Mouse (Mus musculus) liver (tissue): ENCODE measurements around the gene Sec16a.

Experiments used
- DNase-seq: peaks from one replicate; pipeline ENCODE4 v3.0.0-alpha.2; 2020; ENCODE audit warnings: mixed read lengths

Gene Sec16a

DNA sequence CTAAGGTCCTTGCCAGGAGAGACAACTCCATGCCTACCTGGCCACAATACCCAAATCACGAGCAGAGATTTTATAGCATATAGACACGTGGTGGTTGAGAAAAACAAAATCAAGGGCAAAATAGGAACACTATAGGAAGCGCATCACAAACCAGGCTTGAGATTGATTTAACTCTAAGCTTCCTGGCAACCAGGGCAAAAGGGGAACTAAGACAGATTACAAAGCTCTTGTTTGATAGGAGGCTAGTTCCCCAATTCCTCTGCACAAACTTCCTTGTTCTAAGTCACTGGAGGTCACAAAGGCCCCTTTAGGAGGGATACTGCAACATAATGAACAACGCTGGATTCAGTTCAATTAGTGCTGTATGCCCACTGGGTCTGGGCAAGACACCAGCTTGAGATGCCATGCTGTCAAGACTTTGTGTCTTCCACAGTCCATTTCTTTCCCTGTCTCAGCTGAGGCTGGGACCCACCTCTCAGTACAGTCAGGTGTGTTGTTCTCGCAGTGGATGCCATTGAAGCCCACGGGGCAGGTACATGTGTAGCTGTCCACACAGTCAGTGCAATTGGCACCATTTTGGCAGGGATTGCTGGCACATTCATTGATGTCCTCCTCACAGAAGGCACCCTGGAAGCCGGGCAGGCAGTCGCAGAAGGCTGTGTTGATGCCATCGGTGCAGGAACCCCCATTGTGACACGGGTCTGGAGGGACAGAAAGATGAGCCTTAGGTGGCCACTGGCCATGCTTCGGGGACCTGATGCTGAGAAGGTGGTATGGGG lies 27.5 kb upstream of the Sec16a start:
- DNase-seq, result no peak

DNA sequence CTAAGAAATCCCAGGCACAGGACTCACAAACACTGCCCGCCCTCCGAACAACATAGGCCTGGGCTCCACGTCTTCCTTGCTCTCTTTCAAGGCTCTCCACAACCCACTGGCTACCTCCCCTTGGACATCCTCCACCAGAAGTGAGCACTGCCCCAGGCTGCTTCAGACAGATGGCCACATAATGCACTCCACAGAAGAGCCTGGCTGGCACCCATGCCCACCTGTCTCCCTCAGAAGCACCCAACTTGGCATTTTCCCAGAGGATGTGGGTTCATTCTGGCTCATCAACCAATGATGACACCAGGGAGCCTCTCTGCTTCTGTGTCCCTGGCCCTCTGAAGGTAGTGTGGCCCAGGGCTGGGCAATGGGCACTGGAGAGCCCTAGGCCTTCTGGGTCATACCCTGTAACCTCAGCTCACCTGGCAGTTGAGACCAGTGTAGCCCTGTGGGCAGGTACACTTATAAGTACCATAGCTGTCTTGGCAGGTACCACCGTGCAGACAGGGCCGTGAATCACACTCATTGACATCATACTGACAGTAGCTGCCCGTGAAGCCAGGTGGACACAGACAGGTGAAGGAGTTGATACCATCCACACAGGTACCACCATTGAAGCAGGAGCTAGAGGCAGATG lies 26.8 kb upstream of the Sec16a start:
- no peak for DNase-seq

DNA sequence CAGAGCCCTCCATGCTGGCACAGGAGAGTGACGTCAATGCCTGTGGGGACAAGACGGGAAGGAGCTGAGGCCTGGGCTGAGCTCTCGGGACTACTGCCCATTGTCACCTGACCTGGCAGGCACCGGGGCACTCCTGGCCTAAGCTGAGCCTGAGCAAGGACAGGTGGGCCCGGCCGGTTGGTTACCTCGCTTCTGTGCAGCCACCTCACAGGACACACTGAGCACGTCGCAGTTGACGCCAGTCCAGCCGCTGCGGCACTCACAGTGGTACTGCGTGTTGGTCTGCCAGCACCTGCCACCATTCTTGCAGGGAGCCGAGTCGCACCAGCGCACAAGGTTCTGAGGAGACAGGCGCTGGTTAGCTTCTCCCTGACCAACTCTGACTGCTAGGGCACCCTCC lies 26.0 kb upstream of the Sec16a start:
- no peak for DNase-seq

DNA sequence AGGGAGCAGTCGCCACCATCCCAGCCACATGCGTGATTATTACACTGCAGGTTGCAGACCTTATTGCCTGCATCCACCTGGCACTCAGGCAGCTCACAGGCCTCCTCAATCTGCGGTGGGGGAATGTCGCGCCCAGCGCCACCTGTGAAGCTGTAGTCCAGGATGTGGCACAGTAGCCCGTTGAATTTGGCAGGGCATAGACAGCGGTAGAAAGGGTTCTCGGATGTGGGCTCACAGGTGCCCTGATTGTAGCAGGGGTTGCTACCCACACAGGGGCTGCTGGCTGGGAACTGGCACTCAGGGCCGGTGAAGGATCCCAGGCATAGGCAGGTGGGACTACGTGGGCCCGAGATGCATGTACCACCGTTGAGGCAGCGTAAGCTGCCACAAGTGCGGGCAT lies 23.4 kb upstream of the Sec16a start:
- DNase-seq, result no peak

DNA sequence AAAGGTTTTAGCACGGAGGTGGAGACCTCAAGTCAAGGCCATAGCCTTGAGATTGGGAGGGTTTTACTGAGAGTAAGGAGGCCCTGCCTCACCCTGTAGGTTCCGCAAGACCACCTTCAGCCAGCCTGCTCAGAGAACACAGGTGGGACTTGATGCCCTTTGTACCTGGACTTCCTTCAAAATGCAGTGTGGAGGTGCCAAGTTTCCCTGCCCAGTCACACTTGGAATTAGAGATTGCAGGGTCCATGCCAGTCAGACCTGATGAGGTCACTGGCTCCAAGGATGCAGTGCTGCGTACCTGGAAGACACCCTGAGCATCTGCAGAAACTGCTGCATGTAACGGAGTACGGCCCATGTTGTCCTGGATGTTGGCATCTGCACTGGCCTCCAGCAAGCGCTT lies 18.4 kb upstream of the Sec16a start:
- DNase-seq, result no peak

DNA sequence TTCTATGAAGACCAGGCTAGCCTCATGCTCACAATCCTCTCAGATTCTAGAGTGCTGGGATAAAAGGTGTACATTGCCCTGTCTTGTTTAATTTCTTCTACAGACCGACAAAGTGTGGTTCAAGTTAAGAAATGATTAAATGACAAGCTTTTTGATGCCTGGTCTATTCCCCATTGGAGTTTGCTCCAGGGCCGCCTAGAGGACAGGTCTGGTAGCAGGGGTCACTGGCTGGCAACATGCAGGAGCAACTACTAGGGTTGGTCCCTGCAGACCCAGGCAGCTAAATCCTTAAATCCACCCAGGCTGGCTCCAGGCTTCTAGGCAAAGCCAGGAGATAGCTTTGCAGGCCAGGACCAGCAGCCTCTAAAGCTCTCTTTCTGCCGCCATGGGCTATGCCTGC lies 18.0 kb upstream of the Sec16a start:
- no peak for DNase-seq

DNA sequence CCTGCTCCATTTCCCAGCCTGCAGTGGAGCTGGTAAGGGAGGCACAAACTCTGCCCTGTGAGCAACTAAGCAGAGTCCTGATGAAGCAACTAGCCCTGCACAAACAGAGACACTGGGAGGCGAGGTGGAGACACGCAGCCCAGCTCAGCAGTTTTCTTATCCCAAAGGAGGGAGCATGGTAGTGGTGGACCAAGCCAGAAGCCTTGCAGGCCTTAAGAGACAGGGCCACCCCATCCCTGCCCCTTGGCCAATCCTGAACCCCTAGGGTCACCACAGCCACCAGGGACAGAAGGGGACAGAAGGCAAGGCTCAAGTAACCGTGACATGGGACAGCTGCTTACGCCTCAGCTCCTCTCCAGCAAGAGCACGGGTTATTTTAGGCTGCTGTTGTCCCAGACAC lies 16.7 kb upstream of the Sec16a start:
- DNase-seq, result no peak

DNA sequence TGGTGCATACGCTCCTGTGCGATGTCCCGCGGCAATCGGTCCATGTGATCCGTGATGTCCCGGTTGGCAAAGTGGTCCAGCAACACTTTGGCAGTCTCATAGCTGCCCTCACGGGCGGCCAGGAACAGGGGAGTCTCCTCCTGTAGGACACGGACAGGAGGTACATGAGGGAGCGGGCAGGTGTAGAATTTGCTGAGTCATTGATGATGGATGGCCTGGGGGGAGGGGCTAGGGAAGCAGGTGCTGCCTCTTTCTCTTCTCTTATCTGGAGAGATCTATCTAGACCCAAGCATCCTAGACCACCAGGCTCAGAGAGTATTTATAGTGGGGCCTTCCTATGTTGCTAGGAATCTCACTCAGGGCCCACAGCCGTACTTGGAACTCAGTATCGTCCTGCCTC lies 15.8 kb upstream of the Sec16a start:
- no peak for DNase-seq

DNA sequence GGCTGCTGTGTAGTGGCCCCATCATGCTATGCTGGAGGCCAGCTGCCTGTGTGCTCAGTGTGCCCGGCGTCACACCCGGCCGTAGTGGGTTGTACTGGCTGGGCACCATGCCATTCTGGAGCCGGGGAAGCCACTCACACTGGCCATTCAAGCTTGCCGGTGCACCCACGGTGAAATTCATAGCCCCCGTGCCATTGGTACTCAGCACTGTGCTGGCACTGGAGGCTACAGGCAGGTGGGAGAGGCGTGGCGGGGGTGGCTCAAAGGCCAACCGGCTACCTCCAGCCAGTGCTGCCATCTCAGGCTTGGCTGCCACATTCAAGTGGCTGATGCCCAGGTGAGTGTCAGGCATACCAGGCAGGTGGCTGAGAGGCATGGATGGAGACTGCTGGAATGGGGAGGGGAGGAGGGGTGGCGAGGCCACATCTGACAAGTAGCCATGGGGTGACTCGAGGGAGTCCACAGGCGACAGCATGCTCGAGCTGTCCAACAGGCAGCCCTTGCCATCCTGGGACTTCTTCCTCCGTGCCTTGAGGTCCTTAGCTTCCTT lies 15.2 kb upstream of the Sec16a start:
- DNase-seq, result no peak

DNA sequence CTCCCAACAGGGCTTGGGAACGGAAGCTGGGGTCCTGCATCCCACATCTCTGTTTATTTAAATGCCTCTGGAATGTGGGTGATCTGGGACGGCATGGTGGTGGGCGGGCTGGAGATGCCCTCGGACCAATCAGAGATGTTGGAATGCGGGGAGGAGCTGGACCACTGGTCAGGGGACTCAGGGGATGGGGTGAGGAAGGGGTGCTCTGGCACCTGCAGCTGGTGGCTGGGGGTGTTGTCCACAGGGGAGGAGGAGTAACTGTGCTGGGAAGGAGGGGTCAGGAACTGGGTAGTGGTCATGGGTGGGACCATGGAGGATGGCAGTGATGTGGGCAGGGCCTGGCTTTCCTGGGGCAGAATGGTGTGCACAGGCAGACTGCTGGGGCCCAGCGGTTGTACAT lies 14.5 kb upstream of the Sec16a start:
- no peak for DNase-seq

DNA sequence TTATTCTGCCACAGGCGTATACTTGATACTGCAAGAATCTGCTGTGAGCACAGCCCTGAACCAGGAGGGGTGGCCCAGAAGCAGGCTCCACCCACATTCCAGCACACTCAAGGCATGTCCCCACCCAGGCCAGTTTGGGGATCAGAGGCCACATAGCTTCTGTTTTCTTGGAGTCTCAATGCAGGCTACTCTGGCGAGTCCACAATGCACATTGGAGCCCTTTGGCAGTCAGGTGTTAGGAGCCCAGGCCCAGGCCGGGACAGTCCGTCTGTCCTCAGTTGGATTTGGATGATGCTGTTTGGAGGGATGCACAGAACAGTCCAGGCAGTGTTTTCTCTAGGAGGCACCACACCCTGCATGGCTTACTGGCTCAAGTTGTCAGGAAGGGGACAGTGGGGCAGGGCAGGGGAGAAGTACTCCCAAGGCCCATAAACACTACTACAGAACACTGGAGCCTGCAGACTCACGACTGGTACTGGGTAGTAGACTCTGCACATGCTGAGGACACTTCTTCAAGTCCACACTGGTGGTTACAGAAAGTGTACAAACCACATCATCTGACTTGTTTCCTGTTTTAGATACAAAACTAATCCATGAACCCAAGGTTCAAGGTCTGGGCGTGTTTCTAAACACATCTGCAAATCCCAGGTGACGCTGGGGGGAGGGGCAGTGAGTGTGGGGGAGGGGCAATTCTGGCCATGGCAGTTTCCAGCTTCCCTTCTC lies 13.5 kb upstream of the Sec16a start:
- DNase-seq, result peak; percentile 44

DNA sequence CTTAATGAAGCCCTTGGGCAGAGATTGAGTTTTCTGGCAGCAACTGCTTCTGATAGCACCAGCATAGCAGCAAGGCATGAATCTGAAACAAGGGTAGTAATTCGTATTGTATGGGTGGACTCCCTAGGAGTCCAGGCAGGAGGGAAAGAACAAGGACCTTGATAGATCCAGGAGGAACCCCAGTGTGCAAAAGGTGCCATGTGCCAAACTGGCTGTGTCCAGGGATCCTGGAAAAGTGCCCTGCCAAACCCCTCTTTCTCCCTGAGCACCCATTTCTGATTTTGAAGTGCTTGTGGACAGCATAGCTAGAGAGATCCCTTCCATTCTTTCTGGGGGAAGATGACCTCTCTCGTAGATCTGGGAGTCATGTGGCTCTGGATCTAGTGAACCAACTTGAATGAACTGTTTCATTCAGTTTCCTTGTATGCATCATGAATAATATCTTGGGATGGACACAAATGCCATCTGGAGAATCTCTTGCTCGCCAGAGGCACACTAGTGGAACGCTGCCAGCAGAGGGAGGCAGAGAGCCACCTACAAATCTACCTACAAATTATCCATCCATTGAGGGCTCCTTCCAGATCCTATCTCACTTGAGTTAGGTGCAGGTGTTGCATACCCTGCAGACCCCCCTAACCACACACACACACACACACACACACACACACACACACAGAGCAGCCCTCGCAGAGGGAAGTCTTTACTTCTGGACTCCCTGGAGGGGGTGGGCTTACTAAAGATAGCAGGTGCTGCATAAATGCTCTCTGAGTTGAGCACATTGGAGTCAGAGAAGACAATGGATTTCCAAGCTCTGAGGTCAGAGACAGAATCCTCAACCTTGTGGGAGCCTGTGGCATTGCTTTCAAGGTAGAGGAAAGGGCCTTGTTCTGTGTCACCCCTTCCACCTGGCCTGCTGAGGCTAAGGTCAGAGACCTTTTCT lies 4.4 kb upstream of the Sec16a start:
- peak; percentile 71 for DNase-seq

DNA sequence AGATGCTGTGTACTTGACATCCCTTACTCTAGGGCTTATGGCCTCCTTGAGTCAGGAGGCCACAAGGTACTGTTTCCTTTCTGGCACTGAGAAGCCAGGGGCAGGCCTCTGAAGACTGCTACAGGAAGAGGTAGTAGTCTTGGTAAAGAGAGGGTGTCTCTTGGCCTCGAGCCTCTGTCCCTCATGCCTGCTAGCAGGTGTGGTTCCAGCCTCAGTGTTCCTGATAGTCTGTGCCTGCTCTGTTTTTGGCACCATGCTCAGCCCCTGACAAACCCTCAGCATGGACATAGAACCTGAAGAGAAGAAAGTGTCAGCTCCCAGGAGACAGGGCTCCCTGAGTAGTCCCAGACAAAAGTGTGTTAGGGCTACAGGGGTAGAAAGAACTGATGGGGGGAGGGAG lies 2.4 kb upstream of the Sec16a start:
- DNase-seq, result no peak

DNA sequence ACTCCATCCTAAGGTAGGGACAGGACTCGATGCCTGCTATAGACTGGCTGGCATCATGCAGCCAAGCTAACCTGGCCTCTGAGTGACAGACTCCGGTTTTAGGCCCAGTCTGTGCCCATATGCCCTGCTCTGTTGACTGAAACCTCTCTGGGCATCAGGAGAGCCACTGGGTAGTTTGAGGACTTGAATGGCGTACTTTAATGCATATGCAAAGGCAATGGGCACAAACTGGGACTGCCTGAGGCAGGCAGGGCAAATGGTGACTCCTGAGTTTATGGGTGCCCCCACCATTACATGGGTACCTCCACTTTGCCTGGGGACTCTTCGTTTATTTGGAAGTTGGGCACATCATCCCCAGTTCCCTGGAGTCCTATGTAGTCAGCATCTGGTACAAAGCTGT lies 1.7 kb upstream of the Sec16a start:
- no peak for DNase-seq

DNA sequence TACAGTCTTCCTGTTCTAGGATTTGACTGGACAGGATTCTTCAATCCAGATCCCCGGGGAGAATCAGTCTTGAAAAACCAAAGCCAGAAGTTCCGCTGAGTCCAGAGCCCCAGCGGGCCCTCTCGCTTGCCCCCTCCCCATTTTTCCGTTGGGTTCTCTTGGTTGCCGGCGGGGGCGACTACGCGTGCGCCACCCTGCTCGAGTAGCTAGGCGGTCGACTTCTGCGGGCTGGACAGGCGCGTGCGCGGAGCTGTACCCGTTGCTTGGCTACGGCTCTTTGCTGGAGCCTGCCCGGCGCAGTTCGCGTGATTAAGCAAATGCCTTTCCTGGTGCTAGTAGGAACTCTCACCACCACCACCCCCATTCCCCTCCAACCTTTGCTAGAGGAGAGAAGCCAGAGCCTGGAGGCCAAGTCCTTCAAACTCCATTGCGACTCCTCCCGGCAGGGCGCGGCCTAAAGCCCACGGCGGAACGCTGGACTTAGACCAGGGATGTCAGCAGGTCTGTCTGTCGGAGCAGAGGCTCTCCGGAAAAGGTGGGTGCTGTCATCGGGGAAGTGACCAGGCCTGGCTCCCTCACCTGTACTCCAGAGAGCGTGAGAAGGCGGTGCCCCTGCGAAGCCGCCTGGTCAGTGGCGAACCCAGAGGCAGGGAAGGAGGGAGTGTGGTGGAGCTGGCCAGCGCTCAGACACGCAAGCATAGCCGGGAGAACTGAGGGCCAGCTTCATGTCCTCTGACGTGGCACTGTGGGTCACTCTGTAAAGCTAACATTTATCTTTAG lies 840 bp upstream of the Sec16a start:
- DNase-seq, result peak; percentile 91

DNA sequence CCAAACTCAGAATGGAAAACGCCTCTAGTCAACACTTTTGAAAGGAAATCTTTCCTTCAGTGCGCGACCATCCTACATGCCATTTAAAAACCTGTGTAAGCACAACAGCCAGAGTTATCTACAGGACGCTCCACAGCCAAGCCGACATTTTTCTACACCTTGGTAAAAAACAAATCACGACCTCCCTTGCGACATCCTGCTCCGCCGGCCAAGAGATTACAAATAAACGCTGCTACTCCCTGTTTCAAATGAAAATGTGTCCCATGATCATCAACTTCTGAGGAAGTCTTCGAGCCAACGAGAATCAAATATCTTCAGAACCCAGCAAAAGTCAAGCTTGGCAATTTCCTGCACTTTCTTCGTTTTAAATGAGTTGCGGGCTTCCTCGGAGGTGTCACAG lies 648 bp downstream of the Sec16a start:
- DNase-seq, result no peak

DNA sequence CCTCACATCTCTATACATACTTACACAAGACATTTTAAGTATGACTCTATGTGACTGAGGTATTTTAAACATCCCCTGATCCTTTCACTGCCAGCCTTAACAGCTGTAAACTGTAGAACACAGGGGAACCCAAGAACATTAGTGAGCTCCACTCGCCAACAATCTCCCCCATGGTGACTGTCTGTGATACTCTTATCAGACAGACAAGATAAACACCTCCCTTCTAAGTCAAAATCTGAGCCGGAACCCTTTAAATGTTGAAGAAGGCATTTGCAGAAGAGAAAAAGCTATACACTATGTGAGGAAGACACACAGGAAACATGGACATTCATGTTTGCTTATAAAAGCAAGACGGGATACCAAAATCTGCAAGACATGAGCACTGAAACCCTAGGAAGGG lies 1.1 kb downstream of the Sec16a start:
- no peak for DNase-seq

DNA sequence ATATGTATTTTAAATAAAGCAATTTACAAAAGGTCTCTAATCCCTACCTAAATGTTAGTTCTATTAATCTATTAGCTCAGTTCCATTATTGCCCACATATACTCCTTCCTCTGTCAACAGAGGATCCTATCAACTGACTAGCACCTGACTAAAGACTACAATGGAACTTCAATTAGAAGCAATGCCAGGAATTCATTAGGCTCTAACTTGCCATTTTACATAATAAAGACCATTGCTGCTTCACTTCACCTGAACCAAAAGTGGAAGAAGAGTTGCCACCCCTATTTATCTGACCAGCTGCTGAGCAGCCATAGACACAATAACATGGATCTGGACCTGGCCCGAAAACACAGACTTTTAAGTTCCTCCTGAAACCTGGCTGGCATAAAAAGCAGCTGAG lies 2.2 kb downstream of the Sec16a start:
- DNase-seq, result no peak

DNA sequence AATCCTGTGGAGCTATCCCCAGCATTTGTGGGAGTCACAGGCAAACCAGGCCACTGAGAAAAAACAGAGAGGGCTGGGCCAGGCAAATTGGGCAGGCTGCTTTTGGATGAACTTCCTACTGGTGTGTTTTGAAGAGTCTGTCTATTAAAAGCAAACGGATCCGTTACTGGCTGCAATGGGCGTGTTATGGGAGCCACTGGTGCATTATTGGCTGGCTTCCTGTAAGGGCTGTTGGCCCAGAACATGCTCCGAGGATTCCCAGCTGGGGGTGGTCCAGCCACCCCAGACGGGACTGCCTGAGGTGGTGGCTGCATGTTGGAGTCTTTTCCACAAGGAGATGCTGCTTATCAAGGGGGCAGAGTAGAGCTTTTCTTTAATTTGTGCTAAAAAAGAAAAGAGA lies 3.3 kb downstream of the Sec16a start:
- no peak for DNase-seq

DNA sequence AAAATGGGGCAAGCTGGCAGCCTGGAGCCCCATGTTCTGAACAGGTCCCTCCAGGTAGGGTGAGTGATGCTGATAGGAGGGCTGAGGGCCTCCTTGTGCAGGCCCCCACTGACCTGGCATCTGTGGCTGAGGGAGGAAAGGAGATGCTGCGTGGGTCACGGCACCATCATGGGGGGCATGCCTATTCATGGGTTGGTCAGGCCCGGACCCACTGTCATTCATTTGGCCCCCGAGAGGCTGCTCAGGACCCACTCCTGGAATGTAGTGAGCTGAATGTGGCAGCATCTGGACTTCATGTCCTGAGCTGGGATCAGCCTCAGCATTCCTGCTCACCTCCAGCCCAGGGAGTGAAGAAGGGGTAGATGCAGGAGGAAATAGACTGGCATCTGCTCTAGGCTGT lies 3.8 kb downstream of the Sec16a start:
- DNase-seq, result no peak

DNA sequence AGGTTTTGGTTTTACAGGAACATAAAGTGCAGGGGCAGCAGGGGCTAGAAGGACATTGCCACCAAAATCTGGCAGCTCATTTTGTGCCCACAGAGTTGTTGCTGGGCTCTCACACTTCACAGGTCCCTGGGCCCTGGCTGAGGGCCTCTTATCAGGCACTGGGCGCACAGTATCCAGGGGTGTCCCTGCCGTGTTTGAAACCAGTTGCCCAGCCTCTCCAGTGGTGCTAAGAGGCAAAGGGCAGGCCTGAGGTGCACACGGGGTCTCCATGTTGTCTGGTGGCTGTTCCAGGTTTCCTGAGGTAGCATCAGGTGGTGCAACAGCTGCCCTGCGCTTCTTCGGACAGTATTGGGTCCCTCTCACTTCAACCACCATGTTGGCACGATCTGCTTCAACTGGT lies 5.3 kb downstream of the Sec16a start:
- no peak for DNase-seq

DNA sequence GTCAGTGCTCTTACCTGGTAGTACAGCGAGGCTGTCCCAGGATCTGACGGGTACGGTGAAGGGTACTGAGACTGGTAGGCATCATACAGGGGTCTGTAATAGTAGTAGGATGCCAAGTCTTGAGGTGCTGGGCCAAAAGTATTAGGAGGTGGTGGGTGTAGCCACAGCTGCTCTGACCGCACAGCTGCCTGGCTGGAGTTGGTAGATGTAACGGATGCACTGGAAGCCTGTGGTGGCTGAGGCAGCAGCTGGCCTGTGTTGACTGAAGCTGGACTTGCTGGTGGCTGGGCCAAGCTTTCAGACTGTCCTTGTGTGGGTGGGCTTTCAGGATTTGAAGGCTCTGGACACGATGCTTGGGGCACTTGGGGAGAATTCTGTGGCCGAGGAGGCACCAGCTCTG lies 6.6 kb downstream of the Sec16a start:
- DNase-seq, result no peak
